Mouse (Mus musculus) liver, embryonic 15.5 days (tissue): ENCODE results near the gene Slc47a1. TPM values are rescaled to one million over a fixed set of nuclear protein-coding genes. Genes with fewer than 3 reads are reported as not detected.
"Not testable (repeated sequence)": the region's sequence is repeated elsewhere in the genome, so short reads cannot be mapped to it uniquely, and the experiment has no call there.

ENCODE experiments used
- ATAC-seq: fragments of 200-750 bp; cut with Nextera tagmentation; 2 replicates; pipeline ENCODE4 v1.8.0; 2017; ENCODE audit warnings: moderate number of reproducible peaks, mild to moderate bottlenecking, moderate library complexity; ENCODE audit not compliant: insufficient read depth
- H3K27ac ChIP-seq: fragments of 300-500 bp; sonication (generic); replicated peaks from 2 replicates; pipeline ENCODE4 v1.5.1; 2015; ENCODE audit warnings: mild to moderate bottlenecking, inconsistent platforms
- H3K27me3 ChIP-seq: fragments of 300-500 bp; sonication (generic); 2 replicates; pipeline ENCODE4 v1.6.1; 2015; ENCODE audit warnings: mild to moderate bottlenecking, inconsistent platforms
- H3K36me3 ChIP-seq: fragments of 300-500 bp; sonication (generic); replicated peaks from 2 replicates; pipeline ENCODE4 v1.6.1; 2015; ENCODE audit warnings: moderate library complexity, mild to moderate bottlenecking, inconsistent platforms
- H3K4me1 ChIP-seq: fragments of 300-500 bp; sonication (generic); replicated peaks from 2 replicates; pipeline ENCODE4 v1.6.1; 2015; ENCODE audit warnings: inconsistent platforms
- H3K4me2 ChIP-seq: fragments of 300-500 bp; sonication (generic); 2 replicates; pipeline ENCODE4 v1.6.1; 2015; ENCODE audit warnings: moderate library complexity, mild to moderate bottlenecking, inconsistent platforms
- H3K4me3 ChIP-seq: fragments of 300-500 bp; sonication (generic); replicated peaks from 2 replicates; pipeline ENCODE4 v1.5.1; 2015; ENCODE audit warnings: mild to moderate bottlenecking, inconsistent platforms
- H3K9ac ChIP-seq: fragments of 300-500 bp; sonication (generic); 2 replicates; pipeline ENCODE4 v1.6.1; 2015; ENCODE audit warnings: moderate library complexity, mild to moderate bottlenecking, inconsistent platforms
- H3K9me3 ChIP-seq: fragments of 300-500 bp; sonication (generic); replicated peaks from 2 replicates; pipeline ENCODE4 v1.6.1; 2016; ENCODE audit warnings: inconsistent platforms
- WGBS: fragments of 180-500 bp; shearing (Covaris S2); methylation state at CpG from one replicate; pipeline ENCODE4 v1.1.7; 2015; ENCODE audit warnings: mixed read lengths; ENCODE audit not compliant: insufficient replicate concordance; 5-methylcytosine and 5-hydroxymethylcytosine counted together
- polyA plus RNA-seq: library from polyadenylated mRNA; unstranded; fragments of >200 nt; fragmentation: Nextera tagmentation; extraction: Ambion mirVana; gene quantifications from 2 replicates; pipeline ENCODE4 v1.2.1, GENCODE M21; 2015

Slc47a1 gene
- polyA plus RNA-seq, 1 experiment from 2014 or later = 14.6 TPM

DNA sequence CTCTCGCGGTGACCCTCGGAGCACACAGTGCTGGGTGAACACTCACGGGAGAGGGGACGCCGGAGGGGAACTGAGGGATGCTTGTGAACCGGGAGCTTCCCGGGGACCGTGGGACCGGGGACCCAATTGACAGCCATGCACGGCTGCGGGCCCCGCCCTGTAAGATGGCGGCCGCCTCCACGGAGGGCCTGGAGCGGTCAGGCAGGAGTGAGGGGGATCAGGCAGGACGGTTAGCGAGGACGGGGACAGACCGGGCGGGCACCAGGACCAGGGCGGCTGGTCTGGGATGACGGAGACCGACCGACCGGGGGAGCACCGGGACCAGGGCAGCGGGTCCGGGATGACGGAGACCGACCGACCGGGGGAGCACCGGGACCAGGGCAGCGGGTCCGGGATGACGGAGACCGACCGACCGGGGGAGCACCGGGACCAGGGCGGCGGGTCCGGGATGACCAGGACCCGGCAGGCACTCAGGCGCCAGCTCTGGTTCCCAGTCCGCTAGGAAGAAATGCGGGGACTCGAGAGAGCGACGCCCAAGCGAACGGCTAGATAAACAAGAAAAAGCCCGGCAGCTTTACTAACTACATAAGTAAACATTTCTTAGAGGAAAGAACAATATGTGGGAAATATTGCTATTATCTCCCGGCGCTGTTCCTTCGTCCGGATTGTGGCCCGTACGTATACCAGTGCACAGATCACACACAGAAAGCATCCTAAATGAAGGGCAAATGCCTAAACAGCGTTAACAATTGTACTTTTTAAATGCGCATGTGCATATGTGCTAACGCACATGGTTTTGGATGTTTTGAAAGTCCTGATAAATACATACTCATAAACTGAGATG lies 30.3 kb upstream of the Slc47a1 start:
- Histone ChIP-seq H3K27me3 (peaks cover 42% of the 10 kb centered on the region; the same call in 1 of the 2 replicates), H3K36me3 (no peaks in the 10 kb centered on the region), H3K4me2 (peak overlapping the region; percentile 78), H3K4me1 (peaks cover 12% of the 10 kb centered on the region; the same call in 1 of the 2 replicates), H3K9ac (peak overlapping the region; percentile 55), H3K4me3 (peak overlapping the region; percentile 70), H3K9me3 (no peaks in the 10 kb centered on the region), H3K27ac (peak overlapping the region; percentile 80)
- ATAC-seq = peak; percentile 90
- WGBS = under 1% methylated on average over 64 of the region's 64 CpGs

DNA sequence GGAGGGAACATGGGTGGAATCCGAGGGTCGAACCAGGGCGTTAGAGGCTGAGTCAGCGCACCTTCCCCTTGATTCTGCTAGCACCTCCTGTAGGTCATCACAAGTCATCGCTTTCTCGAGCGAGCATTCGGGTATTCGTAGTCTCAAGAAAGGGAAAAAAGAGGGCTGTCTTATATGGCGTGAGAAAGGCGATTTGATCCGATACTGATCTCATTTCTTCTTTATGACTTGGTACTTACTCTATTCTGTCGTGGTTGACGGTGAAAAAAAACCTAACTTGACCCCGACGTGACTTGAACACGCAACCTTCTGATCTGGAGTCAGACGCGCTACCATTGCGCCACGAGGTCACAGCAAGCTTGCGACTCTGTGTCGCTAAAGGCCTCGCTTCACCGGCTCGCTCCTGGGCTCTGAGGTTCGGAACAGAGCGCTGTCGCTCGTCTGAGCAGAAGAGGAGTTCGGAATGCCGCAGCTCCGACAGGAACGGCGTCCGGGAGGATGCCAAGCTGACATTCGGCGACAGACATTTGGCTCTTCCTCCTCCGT lies 29.6 kb upstream of the Slc47a1 start:
- WGBS = 1% methylated on average over 39 of the region's 39 CpGs
- peak; percentile 82 for ATAC-seq
- Histone ChIP-seq H3K27ac (peak overlapping the region; percentile 80), H3K4me2 (peak overlapping the region; percentile 78), H3K4me1 (peaks cover 12% of the 10 kb centered on the region; the same call in 1 of the 2 replicates), H3K36me3 (no peaks in the 10 kb centered on the region), H3K4me3 (peak overlapping the region; percentile 70), H3K9me3 (no peaks in the 10 kb centered on the region), H3K9ac (peak overlapping the region; percentile 55), H3K27me3 (peaks cover 45% of the 10 kb centered on the region; the same call in 1 of the 2 replicates)

DNA sequence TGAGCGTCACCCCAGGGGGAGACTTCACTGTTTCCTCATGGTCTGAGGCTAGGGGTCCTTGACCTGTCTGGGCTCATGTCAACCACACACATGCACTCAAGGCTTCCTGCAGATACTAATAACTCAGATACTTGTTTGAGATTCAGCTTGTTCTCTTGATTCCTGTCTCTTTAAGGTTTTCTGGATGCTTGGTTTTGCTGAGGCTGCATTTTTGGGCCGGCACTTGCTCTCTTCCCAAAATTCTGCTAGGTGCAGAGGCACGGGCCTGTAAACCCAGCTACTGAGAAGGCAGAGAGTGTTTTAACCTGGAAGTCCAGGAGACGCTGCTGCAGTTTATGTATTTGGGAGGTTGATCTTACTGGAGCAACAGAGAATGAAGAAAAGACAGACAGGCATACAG lies 23.6 kb upstream of the Slc47a1 start:
- Histone ChIP-seq H3K27me3 (peaks cover 16% of the 10 kb centered on the region; the same call in 1 of the 2 replicates), H3K9ac (no peak overlapping the region), H3K4me2 (no peak overlapping the region), H3K27ac (no peak overlapping the region), H3K36me3 (no peaks in the 10 kb centered on the region), H3K4me1 (no peaks in the 10 kb centered on the region), H3K4me3 (no peak overlapping the region), H3K9me3 (no peaks in the 10 kb centered on the region)
- no peak for ATAC-seq
- 61% methylated on average over 4 of the region's 4 CpGs for WGBS

DNA sequence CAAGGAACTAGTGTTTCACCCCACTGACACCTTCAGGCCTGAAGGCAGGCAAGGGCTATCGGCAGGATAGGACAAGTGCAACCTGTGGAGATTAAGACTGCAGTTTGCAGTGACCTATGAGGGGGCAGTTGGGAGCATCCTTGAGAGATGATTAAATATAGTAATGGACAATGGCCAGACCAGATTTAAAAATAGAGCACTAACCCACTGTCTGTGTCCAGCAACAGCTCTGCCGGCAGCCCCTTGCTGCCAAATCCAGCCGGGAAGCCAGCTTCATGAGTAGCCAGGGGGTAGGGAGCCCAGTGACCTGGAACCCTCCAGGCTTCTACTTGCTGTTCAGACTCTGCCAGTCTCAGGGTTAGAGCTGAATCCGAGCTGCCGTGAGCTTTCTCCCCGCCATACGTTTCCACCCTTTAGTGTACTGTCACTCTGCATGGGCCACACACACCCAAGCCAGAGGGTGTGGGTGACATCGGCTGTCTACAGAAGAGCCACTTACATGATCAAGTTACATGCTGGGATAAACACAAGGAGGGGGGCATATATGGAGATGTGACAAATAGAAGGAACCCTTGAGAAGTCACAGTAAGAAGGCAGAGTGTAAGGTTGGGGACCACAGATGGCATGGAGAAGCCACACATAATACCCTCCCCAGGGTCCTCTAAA lies 22.7 kb upstream of the Slc47a1 start:
- Histone ChIP-seq H3K9ac (no peak overlapping the region), H3K27ac (no peak overlapping the region), H3K36me3 (no peaks in the 10 kb centered on the region), H3K9me3 (no peaks in the 10 kb centered on the region; the same call in 1 of the 2 replicates), H3K4me2 (no peak overlapping the region), H3K27me3 (0 out of 2 replicates have a peak, but pooled peaks cover 10% of the 10 kb centered on the region), H3K4me3 (no peak overlapping the region), H3K4me1 (no peaks in the 10 kb centered on the region)
- ATAC-seq = no peak
- 67% methylated on average over 8 of the region's 8 CpGs for WGBS

DNA sequence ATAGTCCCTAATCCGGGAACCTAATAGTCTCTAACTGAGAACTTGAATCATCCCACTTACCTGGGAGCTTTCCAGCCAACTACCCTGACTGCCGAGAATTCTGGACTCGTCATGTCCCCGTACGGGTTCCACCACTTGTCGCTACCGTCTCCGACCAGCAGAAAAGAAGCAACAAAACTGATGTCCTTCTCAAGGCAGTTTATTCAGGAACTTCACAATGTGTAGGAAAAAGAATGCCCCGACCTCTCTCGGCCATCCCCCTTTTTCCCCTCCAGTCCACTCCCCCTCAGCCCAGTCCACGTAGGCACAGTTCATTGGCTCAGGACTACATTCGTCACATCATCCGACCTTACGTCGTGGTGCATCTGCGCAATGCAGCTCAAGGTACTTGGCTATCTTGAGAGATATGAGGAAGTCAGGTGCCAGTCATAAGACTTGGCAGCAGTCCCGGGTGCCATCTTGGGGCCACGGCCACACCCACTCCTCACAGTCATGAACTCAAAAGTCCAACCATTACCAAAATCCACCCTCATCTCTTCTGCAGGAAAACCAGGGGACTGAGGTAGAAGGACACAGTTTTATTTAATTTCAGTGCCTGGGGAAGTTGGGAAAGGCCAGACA lies 19.4 kb upstream of the Slc47a1 start:
- not testable (repeated sequence) for H3K27ac ChIP-seq, H3K4me3 ChIP-seq, H3K9me3 ChIP-seq, H3K4me2 ChIP-seq, H3K9ac ChIP-seq, H3K27me3 ChIP-seq, H3K4me1 ChIP-seq, H3K36me3 ChIP-seq, ATAC-seq
- WGBS = 85% methylated on average over 18 of the region's 18 CpGs

DNA sequence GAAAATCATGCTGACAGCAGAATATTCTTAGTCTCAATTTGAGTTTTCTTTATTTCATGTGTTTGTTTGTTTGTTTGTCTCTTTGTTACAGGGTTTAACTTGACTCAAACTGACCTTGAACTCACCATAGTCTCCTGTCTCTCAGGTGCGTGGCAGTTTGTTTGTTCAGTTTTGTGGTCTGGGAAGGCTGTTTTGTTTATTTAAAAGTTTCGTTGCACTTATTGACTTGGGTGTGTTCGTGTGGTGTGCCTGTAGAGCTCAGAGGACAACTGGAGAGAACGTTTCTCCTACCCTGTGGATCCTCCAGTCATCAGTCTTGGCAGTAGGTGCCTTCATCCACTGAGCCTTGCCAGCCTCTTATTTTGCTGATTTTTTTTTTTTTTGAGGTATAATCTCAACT lies 10.8 kb upstream of the Slc47a1 start:
- H3K9me3 ChIP-seq = no peaks in the 10 kb centered on the region
- 52% methylated on average over 4 of the region's 4 CpGs for WGBS
- no peak overlapping the region for H3K27ac ChIP-seq
- H3K4me1 ChIP-seq = no peaks in the 10 kb centered on the region
- no peak for ATAC-seq
- no peaks in the 10 kb centered on the region for H3K27me3 ChIP-seq
- H3K4me2 ChIP-seq = no peak overlapping the region
- no peaks in the 10 kb centered on the region for H3K36me3 ChIP-seq
- H3K9ac ChIP-seq = no peak overlapping the region
- H3K4me3 ChIP-seq = no peak overlapping the region

DNA sequence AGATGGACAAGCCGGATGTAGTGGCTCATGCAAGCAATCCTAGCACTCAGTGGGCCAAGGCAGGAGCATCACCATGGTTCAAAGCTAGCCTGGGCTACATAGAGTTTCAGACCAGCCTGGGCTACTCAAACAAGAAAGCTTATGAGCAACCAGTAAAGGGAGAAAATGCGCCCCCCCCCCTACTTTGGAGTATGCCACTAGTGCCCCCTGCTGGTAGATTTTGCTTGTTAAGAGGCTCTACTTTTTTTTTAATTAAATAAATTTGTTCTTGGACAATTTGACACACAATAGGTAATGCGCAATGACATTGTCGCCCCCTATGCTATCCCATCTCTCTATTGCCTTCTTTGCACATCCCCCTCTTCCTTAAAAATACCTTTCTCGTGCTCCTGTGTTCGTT lies 9.9 kb upstream of the Slc47a1 start:
- no peak for ATAC-seq
- Histone ChIP-seq H3K4me3 (no peak overlapping the region), H3K27me3 (no peaks in the 10 kb centered on the region), H3K9me3 (no peaks in the 10 kb centered on the region), H3K9ac (no peak overlapping the region), H3K27ac (no peak overlapping the region), H3K4me1 (no peaks in the 10 kb centered on the region), H3K36me3 (no peaks in the 10 kb centered on the region), H3K4me2 (no peak overlapping the region)
- WGBS = 48% methylated on average over 6 of the region's 6 CpGs

DNA sequence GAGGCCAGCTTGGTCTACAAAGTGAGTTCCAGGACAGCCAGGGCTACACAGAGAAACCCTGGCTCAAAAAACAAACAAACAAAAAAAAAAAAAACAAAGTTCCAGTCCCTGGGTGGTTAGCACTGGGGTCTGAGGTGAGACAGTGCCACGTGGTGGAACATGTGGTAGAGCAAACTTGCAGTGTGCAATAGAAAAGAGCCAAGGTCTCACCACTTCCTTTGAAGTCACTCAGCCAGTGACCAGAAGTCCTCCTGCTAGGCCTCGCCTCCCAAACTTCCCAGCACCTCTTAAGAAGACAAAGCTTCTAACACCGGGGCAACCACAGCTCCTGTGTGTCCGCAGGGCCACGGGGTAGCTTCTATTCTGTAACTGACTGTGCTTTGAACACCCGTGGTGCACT lies 9.1 kb upstream of the Slc47a1 start:
- Histone ChIP-seq H3K27ac (no peak overlapping the region), H3K27me3 (no peaks in the 10 kb centered on the region), H3K4me3 (no peak overlapping the region), H3K36me3 (no peaks in the 10 kb centered on the region), H3K9ac (no peak overlapping the region), H3K4me2 (no peak overlapping the region), H3K9me3 (no peaks in the 10 kb centered on the region), H3K4me1 (no peaks in the 10 kb centered on the region)
- 45% methylated on average over 6 of the region's 6 CpGs for WGBS
- no peak for ATAC-seq

DNA sequence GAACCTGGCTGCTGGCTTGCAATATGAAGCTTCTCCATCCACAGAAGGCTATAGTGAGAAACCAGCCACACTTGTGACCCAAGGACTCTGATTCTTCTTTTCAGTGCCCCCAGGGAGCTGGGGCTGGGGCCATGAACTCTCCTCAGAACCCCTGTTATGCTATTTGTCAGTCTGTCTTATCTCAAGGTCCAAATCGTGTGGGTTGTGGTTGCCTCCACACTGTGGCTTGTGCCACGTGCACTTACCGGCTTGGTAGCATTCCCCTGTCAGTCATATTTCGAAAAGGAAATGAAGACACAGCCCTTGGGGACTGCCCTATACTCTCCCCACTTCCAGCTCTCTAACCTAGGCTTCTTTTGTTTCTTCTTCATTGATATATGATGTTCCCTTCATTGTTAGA lies 7.6 kb upstream of the Slc47a1 start:
- Histone ChIP-seq H3K4me3 (no peak overlapping the region), H3K4me1 (no peaks in the 10 kb centered on the region), H3K9me3 (no peaks in the 10 kb centered on the region), H3K27me3 (no peaks in the 10 kb centered on the region), H3K27ac (no peak overlapping the region), H3K4me2 (no peak overlapping the region), H3K36me3 (no peaks in the 10 kb centered on the region), H3K9ac (no peak overlapping the region)
- WGBS = 12% methylated on average over 4 of the region's 4 CpGs
- no peak for ATAC-seq

DNA sequence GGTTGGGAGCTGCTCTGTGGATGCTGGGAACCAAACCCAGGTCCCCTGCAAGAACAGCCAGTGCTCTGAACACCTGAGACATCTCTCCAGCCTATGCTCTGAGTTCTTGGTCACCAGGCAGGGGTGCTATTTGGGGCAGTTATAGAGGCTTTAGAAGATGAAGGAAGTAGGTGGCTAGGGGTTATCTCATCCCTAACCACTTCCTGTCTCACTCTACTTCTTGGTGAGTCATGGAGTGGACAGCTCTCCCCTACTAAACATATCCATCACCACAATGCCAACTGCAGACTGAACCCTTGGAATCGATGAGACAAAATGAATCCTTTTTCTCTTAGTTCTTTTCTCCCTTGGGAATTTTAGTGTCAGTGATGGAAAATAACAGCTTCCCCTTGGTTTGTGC lies 3.1 kb upstream of the Slc47a1 start:
- Histone ChIP-seq H3K9me3 (no peaks in the 10 kb centered on the region), H3K27ac (no peak overlapping the region), H3K4me2 (no peak overlapping the region), H3K4me3 (no peak overlapping the region), H3K9ac (no peak overlapping the region), H3K4me1 (0 out of 2 replicates have a peak, but pooled peaks cover 4% of the 10 kb centered on the region), H3K27me3 (peaks cover 38% of the 10 kb centered on the region), H3K36me3 (no peaks in the 10 kb centered on the region)
- ATAC-seq = no peak
- 47% methylated on average over 1 of the region's 1 CpGs for WGBS

DNA sequence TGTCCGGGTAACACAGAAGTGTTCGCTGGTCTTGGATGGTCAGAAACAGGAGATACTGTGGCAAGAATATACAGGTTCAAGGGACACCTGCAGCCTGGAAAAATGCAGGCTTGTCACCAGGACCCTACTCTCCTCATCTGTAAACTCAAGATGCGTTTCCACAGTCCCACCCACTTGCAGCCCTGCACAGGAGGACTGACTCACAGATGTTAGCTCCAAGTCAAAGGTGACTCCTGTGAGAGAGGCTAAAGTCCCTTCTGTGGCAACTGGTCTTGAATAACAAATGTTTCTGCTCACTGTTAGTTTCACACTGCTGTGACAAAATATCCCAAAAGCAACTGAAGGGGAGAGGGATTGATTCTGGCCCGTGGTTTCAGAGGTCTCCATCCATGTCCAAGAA lies 506 bp upstream of the Slc47a1 start:
- Histone ChIP-seq H3K9me3 (no peaks in the 10 kb centered on the region), H3K4me2 (no peak overlapping the region), H3K9ac (no peak overlapping the region), H3K36me3 (no peaks in the 10 kb centered on the region), H3K4me1 (0 out of 2 replicates have a peak, but pooled peaks cover 4% of the 10 kb centered on the region), H3K27me3 (peaks cover 40% of the 10 kb centered on the region), H3K4me3 (no peak overlapping the region), H3K27ac (no peak overlapping the region)
- 0 out of 2 replicates have a peak, but pooled peaks have one; percentile 34 for ATAC-seq
- WGBS = 33% methylated on average over 4 of the region's 4 CpGs
